Mouse (Mus musculus): ENCODE measurements around the gene 6430531B16Rik. TPM values are rescaled to one million over a fixed set of nuclear protein-coding genes. Genes with fewer than 3 reads are reported as not detected.

6430531B16Rik gene
- not detected for polyA plus RNA-seq (2017; shearing (Covaris generic))

GRCm38 (mm10) chr7:139978278-139978892 is at the start of gene 6430531B16Rik:
Gene 6430531B16Rik (minus strand): TSS chr7:139978755.

GRCm38 (mm10) chr7:139992406-139992805 is 13.9 kb upstream of the 6430531B16Rik start, which contains the start of gene Adam8:
Gene Adam8 (minus strand): TSS chr7:139992562.

GRCm38 (mm10) chr7:139943674-139944281 is 34.8 kb downstream of the 6430531B16Rik start, which contains the start of gene Utf1:
Gene Utf1 (plus strand): TSS chr7:139943789.

Other genes with a start within 250 kb of the 6430531B16Rik start
- gene Adgra1, start 144.6 kb downstream of the 6430531B16Rik start, polyA plus RNA-seq (2017; shearing (Covaris generic)), result not detected
- gene Kndc1, start 84.1 kb downstream of the 6430531B16Rik start, polyA plus RNA-seq (2017; shearing (Covaris generic)), result 0.74 TPM
- 4.3 TPM for gene Utf1, start 35.0 kb downstream of the 6430531B16Rik start, polyA plus RNA-seq (2017; shearing (Covaris generic))
- gene Adam8, start 13.8 kb upstream of the 6430531B16Rik start, polyA plus RNA-seq (2017; shearing (Covaris generic)), result 5.5 TPM
- gene Zfp511, start 57.6 kb upstream of the 6430531B16Rik start, polyA plus RNA-seq (2017; shearing (Covaris generic)), result 58.4 TPM
- 41.2 TPM for gene Tubgcp2, start 57.9 kb upstream of the 6430531B16Rik start, polyA plus RNA-seq (2017; shearing (Covaris generic))
- not detected for gene Msx3, start 70.3 kb upstream of the 6430531B16Rik start, polyA plus RNA-seq (2017; shearing (Covaris generic))
- not detected for gene Caly, start 103.8 kb upstream of the 6430531B16Rik start, polyA plus RNA-seq (2017; shearing (Covaris generic))
- gene Prap1, start 114.6 kb upstream of the 6430531B16Rik start, polyA plus RNA-seq (2017; shearing (Covaris generic)), result not detected
- 9.9 TPM for gene Fuom, start 123.7 kb upstream of the 6430531B16Rik start, polyA plus RNA-seq (2017; shearing (Covaris generic))
- 7.2 TPM for gene Paox, start 137.0 kb upstream of the 6430531B16Rik start, polyA plus RNA-seq (2017; shearing (Covaris generic))
- gene Echs1, start 137.7 kb upstream of the 6430531B16Rik start, polyA plus RNA-seq (2017; shearing (Covaris generic)), result 63.4 TPM
- gene Mtg1, start 158.8 kb upstream of the 6430531B16Rik start, polyA plus RNA-seq (2017; shearing (Covaris generic)), result 37.2 TPM
- gene Sprn, start 176.1 kb upstream of the 6430531B16Rik start, polyA plus RNA-seq (2017; shearing (Covaris generic)), result not detected
- 0.06 TPM for gene Olfr522, start 186.0 kb upstream of the 6430531B16Rik start, polyA plus RNA-seq (2017; shearing (Covaris generic))
- 0.06 TPM for gene Olfr523, start 194.5 kb upstream of the 6430531B16Rik start, polyA plus RNA-seq (2017; shearing (Covaris generic))
- gene Olfr524, start 227.2 kb upstream of the 6430531B16Rik start, polyA plus RNA-seq (2017; shearing (Covaris generic)), result not detected
- gene Cd163l1, start 239.5 kb upstream of the 6430531B16Rik start, polyA plus RNA-seq (2017; shearing (Covaris generic)), result 0.08 TPM